Mouse (Mus musculus) lung, postnatal 0 days (tissue): ENCODE measurements at regions not wholly inside any gene's neighbourhood (a gene's known extent, or its start where the extent isn't known, plus 50 kb on each side); places are given as distances from the start of the nearest gene placed in this dataset.
A peak's percentile ranks its signal among the peaks of the same experiment; 100 is the strongest.

Experiments
- ATAC-seq: fragments of 200-750 bp; cut with Nextera tagmentation; 2 replicates; pipeline ENCODE4 v1.8.0; 2017; ENCODE audit warnings: moderate library complexity
- DNase-seq: peaks from one replicate; pipeline ENCODE4 v3.0.0-alpha.2; 2016; ENCODE audit warnings: low spot score
- H3K27ac ChIP-seq: fragments of 300-500 bp; sonication (generic); 2 replicates; pipeline ENCODE4 v1.5.1; 2014; ENCODE audit warnings: antibody characterized with exemption, mild to moderate bottlenecking, low read length, mixed read lengths
- H3K27me3 ChIP-seq: fragments of 300-500 bp; sonication (generic); replicated peaks from 2 replicates; pipeline ENCODE4 v1.6.1; 2014; ENCODE audit warnings: low read length, mixed read lengths; ENCODE audit not compliant: insufficient read depth
- H3K36me3 ChIP-seq: fragments of 300-500 bp; sonication (generic); 2 replicates; pipeline ENCODE4 v1.6.1; 2014; ENCODE audit warnings: low read length, mixed read lengths; ENCODE audit not compliant: insufficient read depth
- H3K4me1 ChIP-seq: fragments of 300-500 bp; sonication (generic); 2 replicates; pipeline ENCODE4 v1.6.1; 2014; ENCODE audit warnings: antibody characterized with exemption, low read depth, low read length, mixed read lengths; ENCODE audit not compliant: insufficient read depth
- H3K4me2 ChIP-seq: fragments of 300-500 bp; sonication (generic); replicated peaks from 2 replicates; pipeline ENCODE4 v1.6.1; 2014; ENCODE audit warnings: low read depth, mild to moderate bottlenecking, low read length, moderate library complexity, mixed read lengths
- H3K4me3 ChIP-seq: fragments of 300-500 bp; sonication (generic); 2 replicates; pipeline ENCODE4 v1.5.1; 2014; ENCODE audit warnings: low read depth, low read length
- H3K9ac ChIP-seq: fragments of 300-500 bp; sonication (generic); replicated peaks from 2 replicates; pipeline ENCODE4 v1.6.1; 2014; ENCODE audit warnings: low read depth, mild to moderate bottlenecking
- H3K9me3 ChIP-seq: fragments of 300-500 bp; sonication (generic); 2 replicates; pipeline ENCODE4 v1.6.1; 2016; ENCODE audit warnings: low read length, mixed read lengths
- CTCF ChIP-seq: IDR thresholded peaks from 2 replicates; pipeline ENCODE4 v1.5.1; 2016; ENCODE audit warnings: antibody characterized with exemption, mild to moderate bottlenecking
- EP300 ChIP-seq: IDR thresholded peaks from 2 replicates; pipeline ENCODE4 v1.6.1; 2016; ENCODE audit warnings: antibody characterized with exemption, mild to moderate bottlenecking, control low read depth
- WGBS: fragments of 180-500 bp; shearing (Covaris S2); extraction: QIAGEN DNeasy Blood & Tissue Kit; methylation state at CpG from one replicate; pipeline ENCODE4 v1.1.7; 2014; 5-methylcytosine and 5-hydroxymethylcytosine counted together

DNA sequence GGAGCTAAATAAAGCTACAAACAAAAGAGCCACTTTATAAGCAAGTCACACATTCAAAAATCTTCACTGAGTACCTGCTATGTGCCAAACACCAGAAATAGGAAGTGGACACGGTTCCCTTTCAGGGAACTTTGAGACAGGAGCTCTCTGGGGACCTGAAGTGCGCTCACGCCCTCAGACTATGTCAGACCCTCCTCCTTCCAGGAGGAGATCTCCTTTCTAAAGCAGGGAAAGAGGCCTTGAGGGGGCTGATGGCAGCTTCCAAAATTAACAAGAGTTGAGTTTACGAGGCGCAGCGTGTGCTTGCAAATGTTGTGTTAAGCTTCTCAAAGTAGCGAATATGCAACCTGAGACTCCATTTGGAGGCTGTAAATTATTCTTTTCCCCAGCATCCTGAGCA, 204.0 kb upstream of the Cdh5 start:
- Histone ChIP-seq H3K9ac (no peak overlapping the region), H3K27me3 (no peaks in the 10 kb centered on the region), H3K4me3 (no peak overlapping the region), H3K4me2 (no peak overlapping the region), H3K27ac (no peak overlapping the region), H3K4me1 (no peaks in the 10 kb centered on the region), H3K9me3 (no peaks in the 10 kb centered on the region), H3K36me3 (no peaks in the 10 kb centered on the region)
- TF ChIP-seq EP300 = no peak
- TF ChIP-seq CTCF = no peak
- no peak for DNase-seq
- ATAC-seq = no peak
- 83% methylated on average over 7 of the region's 7 CpGs for WGBS

- 79% methylated on average over 1 of the region's 1 CpGs for WGBS
These were observed 198.9 kb upstream of the Cdh5 start for GRCm38 (mm10) chr8:103902516-103902915.

DNA sequence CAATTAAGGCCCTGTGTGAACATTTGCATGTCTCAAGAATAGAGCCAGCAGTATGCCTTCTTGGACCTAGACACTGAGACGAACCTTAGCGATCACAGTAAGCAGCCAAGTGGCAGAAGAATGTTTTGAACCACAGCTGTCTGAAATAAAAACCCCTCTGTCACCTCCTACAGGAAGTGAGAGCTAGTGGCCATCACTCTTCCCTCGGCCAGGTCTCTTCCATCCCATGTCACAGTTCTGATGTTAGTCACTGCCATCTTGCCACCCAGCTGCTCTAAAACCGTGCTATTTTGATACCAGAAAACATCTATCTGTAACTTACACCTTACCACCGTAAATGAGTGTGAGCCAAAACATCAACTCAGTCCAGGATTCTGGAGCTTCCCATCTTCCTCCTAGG, 197.8 kb upstream of the Cdh5 start:
- H3K36me3 ChIP-seq = no peaks in the 10 kb centered on the region
- no peaks in the 10 kb centered on the region for H3K27me3 ChIP-seq
- WGBS = 66% methylated on average over 5 of the region's 5 CpGs
- no peak overlapping the region for H3K4me3 ChIP-seq
- TF ChIP-seq CTCF = no peak
- no peak for TF ChIP-seq EP300
- no peak overlapping the region for H3K27ac ChIP-seq
- no peaks in the 10 kb centered on the region for H3K4me1 ChIP-seq
- no peak for ATAC-seq
- no peak overlapping the region for H3K4me2 ChIP-seq
- H3K9me3 ChIP-seq = no peaks in the 10 kb centered on the region
- DNase-seq = no peak
- no peak overlapping the region for H3K9ac ChIP-seq

More at GRCm38 (mm10) chr8:103902516-103902915, 198.9 kb upstream of the Cdh5 start:
- H3K9me3 ChIP-seq = no peaks in the 10 kb centered on the region
- no peak for TF ChIP-seq CTCF
- TF ChIP-seq EP300 = no peak
- H3K4me2 ChIP-seq = no peak overlapping the region
- H3K36me3 ChIP-seq = no peaks in the 10 kb centered on the region
- H3K4me1 ChIP-seq = no peaks in the 10 kb centered on the region
- H3K9ac ChIP-seq = no peak overlapping the region
- no peak overlapping the region for H3K4me3 ChIP-seq
- H3K27ac ChIP-seq = no peak overlapping the region
- no peaks in the 10 kb centered on the region for H3K27me3 ChIP-seq
- ATAC-seq (no peak), DNase-seq (no peak)

DNA sequence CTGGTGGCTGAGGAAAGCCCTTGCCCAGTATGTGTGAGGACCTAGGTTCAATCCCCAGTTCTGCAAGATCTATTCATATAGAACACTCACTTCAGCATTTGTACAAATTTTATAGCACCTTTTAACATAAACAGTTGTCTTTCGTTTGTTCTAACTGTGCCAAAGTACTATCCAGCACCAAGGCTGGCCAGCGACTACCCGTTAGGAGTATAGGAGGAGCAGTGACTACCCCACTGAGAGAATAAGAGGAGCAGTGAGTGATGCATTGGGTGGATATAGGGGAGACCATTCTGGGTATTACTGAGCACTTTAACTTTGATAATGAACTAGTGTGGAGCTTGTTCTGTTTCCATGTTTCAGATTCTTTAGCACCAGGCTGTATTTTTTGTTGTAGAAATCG, 193.8 kb upstream of the Cdh5 start:
- no peaks in the 10 kb centered on the region for H3K9me3 ChIP-seq
- 42% methylated on average over 4 of the region's 4 CpGs for WGBS
- no peaks in the 10 kb centered on the region for H3K27me3 ChIP-seq
- H3K4me3 ChIP-seq = no peak overlapping the region
- DNase-seq = no peak
- H3K36me3 ChIP-seq = no peaks in the 10 kb centered on the region
- no peak overlapping the region for H3K27ac ChIP-seq
- H3K4me1 ChIP-seq = no peaks in the 10 kb centered on the region
- no peak for ATAC-seq
- TF ChIP-seq EP300 (no peak), CTCF (no peak)
- H3K4me2 ChIP-seq = no peak overlapping the region
- H3K9ac ChIP-seq = no peak overlapping the region

DNA sequence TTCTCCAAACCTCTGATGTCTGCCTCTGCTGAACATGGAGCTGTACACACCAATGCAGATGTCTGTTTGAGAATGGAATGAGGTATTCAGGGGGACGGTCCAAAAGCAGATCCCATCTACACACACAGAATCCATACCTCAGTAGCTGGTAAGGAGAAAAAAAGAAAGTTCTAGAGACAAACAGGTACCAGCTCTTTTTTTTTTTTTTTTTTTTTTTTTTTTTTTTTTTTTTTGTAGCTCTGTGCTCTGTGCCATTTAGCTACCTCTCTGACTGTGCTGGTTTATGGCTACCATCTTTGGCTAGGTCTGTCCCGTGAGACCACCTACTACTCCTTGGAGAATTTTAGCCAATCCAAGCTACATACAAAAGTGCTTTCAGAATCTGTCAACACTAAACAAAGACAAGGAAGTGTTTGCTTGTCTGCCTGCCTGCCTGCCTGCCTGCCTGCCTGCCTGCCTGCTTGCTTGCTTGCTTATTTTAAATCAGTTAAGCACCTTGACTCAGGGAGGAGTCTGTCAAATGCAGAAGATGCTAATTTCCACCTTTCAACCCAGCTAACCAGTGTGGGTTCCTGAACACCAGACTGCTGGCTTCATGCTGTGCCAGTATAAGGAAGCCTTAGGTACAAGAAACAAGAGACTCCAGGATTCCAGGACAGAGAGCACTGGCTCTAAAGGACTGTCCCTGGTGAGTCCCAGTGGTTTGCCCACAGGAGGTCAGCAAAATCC, 190.0 kb upstream of the Cdh5 start:
- Histone ChIP-seq H3K4me2 (no peak overlapping the region), H3K27me3 (no peaks in the 10 kb centered on the region), H3K36me3 (no peaks in the 10 kb centered on the region), H3K4me3 (no peak overlapping the region), H3K27ac (no peak overlapping the region), H3K9me3 (no peaks in the 10 kb centered on the region), H3K4me1 (no peaks in the 10 kb centered on the region), H3K9ac (no peak overlapping the region)
- ATAC-seq (no peak), DNase-seq (no peak)
- TF ChIP-seq CTCF (no peak), EP300 (no peak)
- WGBS = 69% methylated on average over 2 of the region's 2 CpGs

DNA sequence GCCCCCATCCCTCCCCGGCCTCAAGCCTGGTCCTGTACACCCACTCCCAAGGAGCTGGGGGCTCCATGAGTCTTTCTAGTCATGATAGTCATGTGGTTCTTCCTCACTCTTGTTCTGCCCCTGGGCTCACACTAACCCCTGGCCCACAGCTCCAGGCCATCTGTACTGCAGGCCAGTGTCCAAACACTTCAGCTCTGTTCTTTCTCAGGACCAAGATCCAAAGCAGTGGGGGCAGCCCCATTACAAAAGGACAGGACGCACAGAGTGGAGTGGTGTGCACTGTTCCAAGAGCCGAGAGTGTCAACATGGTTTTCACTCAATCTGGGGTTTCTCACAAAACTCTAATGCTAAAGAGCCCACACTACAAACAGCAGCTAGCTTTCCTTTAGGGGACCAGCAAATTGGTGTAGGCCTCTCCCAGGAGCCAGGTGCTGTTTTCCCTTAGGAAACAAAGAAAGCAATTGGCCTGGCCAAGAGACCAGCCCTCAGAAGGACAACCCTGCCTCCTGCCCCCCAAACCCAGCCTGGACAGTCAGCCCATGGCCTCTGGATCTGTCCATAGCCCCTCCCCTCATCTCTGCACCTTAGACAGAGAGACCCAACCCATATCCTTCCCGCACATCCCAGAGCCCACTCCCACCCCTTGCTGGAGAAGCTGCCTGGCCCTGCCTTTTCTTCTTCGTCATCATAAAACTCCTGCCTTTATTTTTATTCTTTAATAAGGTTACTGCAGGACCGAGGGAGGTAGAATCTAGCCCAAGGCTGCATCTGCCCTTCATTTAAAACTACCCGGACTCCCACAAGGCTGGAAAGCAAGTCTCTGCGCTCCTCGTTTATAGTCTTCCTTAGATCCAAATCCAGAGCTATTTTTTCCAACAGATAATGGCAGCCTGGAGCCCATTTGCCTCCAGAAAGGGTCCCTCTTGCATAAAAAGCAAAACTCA, 188.2 kb upstream of the Cdh5 start:
- H3K27ac ChIP-seq = no peak overlapping the region
- no peak overlapping the region for H3K4me3 ChIP-seq
- peak; percentile 28; the same call in 1 of the 2 replicates for ATAC-seq
- H3K36me3 ChIP-seq = no peaks in the 10 kb centered on the region
- no peaks in the 10 kb centered on the region for H3K4me1 ChIP-seq
- 76% methylated on average over 9 of the region's 9 CpGs for WGBS
- TF ChIP-seq EP300 (no peak), CTCF (no peak)
- DNase-seq = no peak
- no peak overlapping the region for H3K4me2 ChIP-seq
- no peaks in the 10 kb centered on the region for H3K27me3 ChIP-seq
- H3K9ac ChIP-seq = no peak overlapping the region
- H3K9me3 ChIP-seq = no peaks in the 10 kb centered on the region
